In genomic region chr14:8317194-8318097, GRCm38 (mm10) we compare ENCODE assay signal across 9 mouse cellular contexts. TPM values are rescaled to one million over a fixed set of nuclear protein-coding genes. Genes with fewer than 3 reads are reported as not detected.
DNase-seq lines count a peak whose midpoint lies in the region; ATAC-seq lines count a peak whose summit lies in the region.
"Had no signal": no experiment of that assay in that cellular context is flagged by ENCODE, and none has a peak within 500 bp of the region (broad histone marks: within the 10 kb centered on the region; RNA-seq: fewer than 3 reads in every experiment).

Gene Fam107a (minus strand): TSS chr14:8318023.

- H3K36me3 ChIP-seq in hindbrain, embryonic 13.5 days = no peaks in the 10 kb centered on the region
- H3K36me3 ChIP-seq in liver, embryonic 13.5 days = no peaks in the 10 kb centered on the region

- ATAC-seq in hindbrain, embryonic 13.5 days (ENCODE audit: low FRiP score) = peak; percentile 72
- ATAC-seq in liver, embryonic 13.5 days (ENCODE audit: low read depth) = no peak

- WGBS in hindbrain, embryonic 13.5 days = 11% methylated on average over 41 of the region's 41 CpGs
- 8% methylated on average over 41 of the region's 41 CpGs for WGBS in liver, embryonic 13.5 days (ENCODE audit: insufficient replicate concordance)

- H3K4me1 ChIP-seq in hindbrain, embryonic 13.5 days (replicated peaks) = peaks cover 19% of the 10 kb centered on the region
- H3K4me1 ChIP-seq in liver, embryonic 13.5 days (replicated peaks) = no peaks in the 10 kb centered on the region

- peak within 1 kb of the TSS; percentile 58 for H3K4me2 ChIP-seq in hindbrain, embryonic 13.5 days
- peak within 1 kb of the TSS; percentile 30 for H3K4me2 ChIP-seq in liver, embryonic 13.5 days

- intact Hi-C loops in heart, postnatal 36 days (cut with DNase I) = no loop called here

- H3K4me3 ChIP-seq in hindbrain, embryonic 13.5 days = peak within 1 kb of the TSS; percentile 35
- no peak within 1 kb of the TSS for H3K4me3 ChIP-seq in liver, embryonic 13.5 days (replicated peaks)

- H3K27me3 ChIP-seq in hindbrain, embryonic 13.5 days = peaks cover 62% of the 10 kb centered on the region
- peaks cover 42% of the 10 kb centered on the region for H3K27me3 ChIP-seq in liver, embryonic 13.5 days
- H3K27me3 ChIP-seq: CH12.LX had no signal

- no peak for DNase-seq in heart, adult 18-20 months
- DNase-seq in heart, postnatal 36 days = no peak
- peak; percentile 13 for DNase-seq in ZHBTc4 (ENCODE audit: low read depth, low spot score)
- DNase-seq in liver, embryonic 13.5 days = no peak
- no peak for DNase-seq in urinary bladder, postnatal 36 days (ENCODE audit: low spot score in 2 of 2)
- DNase-seq in right cerebral cortex, postnatal 36 days (ENCODE audit: low spot score in 2 of 2) = no peak
- no peak for DNase-seq in spleen, postnatal 10 days (ENCODE audit: low spot score in 2 of 2)

- H3K9ac ChIP-seq in hindbrain, embryonic 13.5 days = peak within 1 kb of the TSS; percentile 43
- no peak within 1 kb of the TSS for H3K9ac ChIP-seq in liver, embryonic 13.5 days

- H3K27ac ChIP-seq in hindbrain, embryonic 13.5 days = no peak within 1 kb of the TSS
- no peak within 1 kb of the TSS for H3K27ac ChIP-seq in liver, embryonic 13.5 days

- no peaks in the 10 kb centered on the region for H3K9me3 ChIP-seq in hindbrain, embryonic 13.5 days
- no peaks in the 10 kb centered on the region for H3K9me3 ChIP-seq in liver, embryonic 13.5 days (replicated peaks)

RNA-seq across cellular contexts. Expression of gene Fam107a, which starts in this region (rescaled TPM):
- total RNA-seq in heart, adult 18-20 months (2021) = 10 to 100 TPM; 12.1 to 24.4 TPM
- 10 to 100 TPM in 1 of 2 experiments, 1 to 10 TPM in 1; 6.4 to 13.2 TPM for total RNA-seq in heart, postnatal 36 days (2021)
- 0.17 and 0.34 TPM in 2 replicates for polyA plus RNA-seq in hindbrain, embryonic 13.5 days (2015; fragmentation: Nextera tagmentation; extraction: Ambion mirVana)
- 0.08 TPM in 2 replicates for polyA plus RNA-seq in liver, embryonic 13.5 days (2015; fragmentation: Nextera tagmentation; extraction: Ambion mirVana)
- total RNA-seq: CH12.LX had no signal

Comparison
In these comparisons a context has a peak if more than half of its experiments do, and no peak if none do; other contexts are left out.
1. Peak in ATAC-seq, H3K4me3 ChIP-seq, H3K9ac ChIP-seq and H3K4me2 ChIP-seq in hindbrain, embryonic 13.5 days; RNA of the gene not detected or under 1 TPM.